Mouse (Mus musculus) neural tube, embryonic 13.5 days (tissue): ENCODE data around the gene Adgrg3. TPM values are rescaled to one million over a fixed set of nuclear protein-coding genes. Genes with fewer than 3 reads are reported as not detected.

Experiments
- ATAC-seq: fragments of 200-750 bp; cut with Nextera tagmentation; 2 replicates; pipeline ENCODE4 v1.8.0; 2017; ENCODE audit warnings: low read depth, mild to moderate bottlenecking, moderate TSS enrichment, moderate library complexity
- H3K27ac ChIP-seq: fragments of 300-500 bp; sonication (generic); replicated peaks from 2 replicates; pipeline ENCODE4 v1.5.1; 2015; ENCODE audit warnings: moderate library complexity, mild to moderate bottlenecking, inconsistent platforms
- H3K27me3 ChIP-seq: fragments of 300-500 bp; sonication (generic); 2 replicates; pipeline ENCODE4 v1.6.1; 2015; ENCODE audit warnings: mild to moderate bottlenecking, inconsistent platforms
- H3K36me3 ChIP-seq: fragments of 300-500 bp; sonication (generic); 2 replicates; pipeline ENCODE4 v1.6.1; 2015; ENCODE audit warnings: mild to moderate bottlenecking, inconsistent platforms
- H3K4me1 ChIP-seq: fragments of 300-500 bp; sonication (generic); replicated peaks from 2 replicates; pipeline ENCODE4 v1.6.1; 2015; ENCODE audit warnings: inconsistent platforms
- H3K4me2 ChIP-seq: fragments of 300-500 bp; sonication (generic); 2 replicates; pipeline ENCODE4 v1.6.1; 2015; ENCODE audit warnings: inconsistent platforms, mild to moderate bottlenecking, moderate library complexity
- H3K4me3 ChIP-seq: fragments of 300-500 bp; sonication (generic); 2 replicates; pipeline ENCODE4 v1.5.1; 2015; ENCODE audit warnings: mild to moderate bottlenecking, inconsistent platforms
- H3K9ac ChIP-seq: fragments of 300-500 bp; sonication (generic); 2 replicates; pipeline ENCODE4 v1.6.1; 2015; ENCODE audit warnings: moderate library complexity, mild to moderate bottlenecking, inconsistent platforms
- H3K9me3 ChIP-seq: fragments of 300-500 bp; sonication (generic); 2 replicates; pipeline ENCODE4 v1.6.1; 2016; ENCODE audit warnings: inconsistent platforms
- WGBS: fragments of 180-500 bp; shearing (Covaris S2); methylation state at CpG from one replicate; pipeline ENCODE4 v1.1.7; 2015; 5-methylcytosine and 5-hydroxymethylcytosine counted together
- polyA plus RNA-seq: library from polyadenylated mRNA; unstranded; fragments of >200 nt; fragmentation: Nextera tagmentation; extraction: Ambion mirVana; gene quantifications from 2 replicates; pipeline ENCODE4 v1.2.1, GENCODE M21; 2015

Adgrg3 gene
- polyA plus RNA-seq, 1 experiment from 2014 or later: 1.5 TPM

GRCm38 (mm10) chr8:95093574-95093973 lies 76.1 kb downstream of the Adgrg3 start:
- Histone ChIP-seq H3K36me3 (peaks cover 98% of the 10 kb centered on the region), H3K9ac (no peak overlapping the region)
- WGBS: 94% methylated on average over 4 of the region's 4 CpGs

More at GRCm38 (mm10) chr8:95093574-95093973, 76.1 kb downstream of the Adgrg3 start:
- Histone ChIP-seq H3K9me3 (no peaks in the 10 kb centered on the region), H3K4me2 (no peak overlapping the region), H3K27me3 (no peaks in the 10 kb centered on the region), H3K4me3 (no peak overlapping the region), H3K4me1 (no peaks in the 10 kb centered on the region), H3K27ac (no peak overlapping the region)
- no peak for ATAC-seq

Other genes with a start within 250 kb of the Adgrg3 start
- 17.8 and 17.9 TPM in 2 replicates for gene Cx3cl1, start 245.7 kb upstream of the Adgrg3 start, polyA plus RNA-seq
- gene Ccl17, start 207.2 kb upstream of the Adgrg3 start, polyA plus RNA-seq: not detected in 2 replicates
- gene Coq9, start 179.4 kb upstream of the Adgrg3 start, polyA plus RNA-seq: 57.7 and 64.4 TPM in 2 replicates
- 178 and 204 TPM in 2 replicates for gene Ciapin1, start 179.3 kb upstream of the Adgrg3 start, polyA plus RNA-seq
- gene Polr2c, start 160.2 kb upstream of the Adgrg3 start, polyA plus RNA-seq: 116 and 125 TPM in 2 replicates
- gene Dok4, start 141.4 kb upstream of the Adgrg3 start, polyA plus RNA-seq: 80.2 and 103 TPM in 2 replicates
- 8.1 and 10.1 TPM in 2 replicates for gene Ccdc102a, start 99.6 kb upstream of the Adgrg3 start, polyA plus RNA-seq
- gene Adgrg5, start 94.0 kb upstream of the Adgrg3 start, polyA plus RNA-seq: 0.07 and 0.48 TPM in 2 replicates
- gene Adgrg1, start 42.9 kb upstream of the Adgrg3 start, polyA plus RNA-seq: 160 and 168 TPM in 2 replicates
- 0.18 and 0.26 TPM in 2 replicates for gene Drc7, start 37.4 kb downstream of the Adgrg3 start, polyA plus RNA-seq
- gene Katnb1, start 63.5 kb downstream of the Adgrg3 start, polyA plus RNA-seq: 37.9 and 41.4 TPM in 2 replicates
- gene Kifc3, start 185.1 kb downstream of the Adgrg3 start, polyA plus RNA-seq: 17.8 and 21.5 TPM in 2 replicates